Mouse (Mus musculus): ENCODE results near the gene Lrwd1. TPM values are rescaled to one million over a fixed set of nuclear protein-coding genes. Genes with fewer than 3 reads are reported as not detected.

The Lrwd1 gene
- polyA plus RNA-seq, 1 experiment from 2014 or later = 18.5 TPM

- ATAC-seq = peak; percentile 77
- H3K4me2 ChIP-seq (replicated peaks; ENCODE audit: low read depth, low read length) = 0 out of 2 replicates have a peak overlapping the region, but pooled peaks have one; percentile 2
- no peaks in the 10 kb centered on the region for H3K9me3 ChIP-seq (ENCODE audit: low read length)
- H3K27me3 ChIP-seq (replicated peaks; ENCODE audit: insufficient read depth, low read length) = no peaks in the 10 kb centered on the region
- TF ChIP-seq EP300 (IDR thresholded peaks at IDR 0.05) = peak; percentile 80
- TF ChIP-seq CTCF (IDR thresholded peaks at IDR 0.05) = no peak
- DNase-seq (ENCODE audit: low spot score) = peak; percentile 94
- H3K36me3 ChIP-seq (ENCODE audit: insufficient read depth, low read length) = no peaks in the 10 kb centered on the region
- peak overlapping the region; percentile 76 for H3K27ac ChIP-seq (ENCODE audit: low read length)
- no peak overlapping the region for H3K4me3 ChIP-seq (ENCODE audit: low read depth, low read length)
- H3K4me1 ChIP-seq (ENCODE audit: insufficient read depth, low read depth, low read length) = peaks cover 16% of the 10 kb centered on the region; the same call in 1 of the 2 replicates
- WGBS = 9% methylated on average over 9 of the region's 9 CpGs
- H3K9ac ChIP-seq (replicated peaks; ENCODE audit: low read depth) = no peak overlapping the region
Observed at GRCm38 (mm10) chr5:136173606-136174463, 38.0 kb upstream of the Lrwd1 start.

- H3K36me3 ChIP-seq (ENCODE audit: insufficient read depth, low read length) = no peaks in the 10 kb centered on the region
- no peaks in the 10 kb centered on the region for H3K27me3 ChIP-seq (replicated peaks; ENCODE audit: insufficient read depth, low read length)
- no peak overlapping the region for H3K9ac ChIP-seq (replicated peaks; ENCODE audit: low read depth)
- TF ChIP-seq EP300 (IDR thresholded peaks at IDR 0.05) (no peak), CTCF (IDR thresholded peaks at IDR 0.05) (no peak)
- H3K4me3 ChIP-seq (ENCODE audit: low read depth, low read length) = no peak overlapping the region
- ATAC-seq (no peak), DNase-seq (ENCODE audit: low spot score) (no peak)
- no peak overlapping the region for H3K4me2 ChIP-seq (replicated peaks; ENCODE audit: low read depth, low read length)
- WGBS = 71% methylated on average over 9 of the region's 9 CpGs
- no peaks in the 10 kb centered on the region for H3K9me3 ChIP-seq (ENCODE audit: low read length)
- peaks cover 16% of the 10 kb centered on the region; the same call in 1 of the 2 replicates for H3K4me1 ChIP-seq (ENCODE audit: insufficient read depth, low read depth, low read length)
- no peak overlapping the region for H3K27ac ChIP-seq (ENCODE audit: low read length)
Observed at GRCm38 (mm10) chr5:136172939-136173338, 37.1 kb upstream of the Lrwd1 start.

GRCm38 (mm10) chr5:136171363-136172341, 35.8 kb upstream of the Lrwd1 start:
- peak; percentile 9; the same call in 1 of the 2 replicates for ATAC-seq
- Histone ChIP-seq H3K4me1 (ENCODE audit: insufficient read depth, low read depth, low read length) (peaks cover 16% of the 10 kb centered on the region; the same call in 1 of the 2 replicates), H3K27ac (ENCODE audit: low read length) (peak overlapping the region; percentile 78), H3K36me3 (ENCODE audit: insufficient read depth, low read length) (no peaks in the 10 kb centered on the region), H3K9ac (replicated peaks; ENCODE audit: low read depth) (no peak overlapping the region), H3K9me3 (ENCODE audit: low read length) (no peaks in the 10 kb centered on the region), H3K27me3 (replicated peaks; ENCODE audit: insufficient read depth, low read length) (no peaks in the 10 kb centered on the region), H3K4me3 (ENCODE audit: low read depth, low read length) (peak overlapping the region; percentile 48), H3K4me2 (replicated peaks; ENCODE audit: low read depth, low read length) (peak overlapping the region; percentile 82)
- 17% methylated on average over 17 of the region's 17 CpGs for WGBS
- peak; percentile 60 for DNase-seq (ENCODE audit: low spot score)
- TF ChIP-seq EP300 (IDR thresholded peaks at IDR 0.05) = 0 out of 2 replicates have a peak, but pooled peaks have one; percentile 23
- TF ChIP-seq CTCF (IDR thresholded peaks at IDR 0.05) = no peak

GRCm38 (mm10) chr5:136170512-136171362, 34.9 kb upstream of the Lrwd1 start, which contains the start of gene Orai2:
Gene Orai2, minus strand, starts transcription at chr5:136170713.
- no peaks in the 10 kb centered on the region for H3K27me3 ChIP-seq (replicated peaks; ENCODE audit: insufficient read depth, low read length)
- peak; percentile 73 for ATAC-seq
- TF ChIP-seq CTCF (IDR thresholded peaks at IDR 0.05) (no peak), EP300 (IDR thresholded peaks at IDR 0.05) (no peak)
- H3K4me1 ChIP-seq (ENCODE audit: insufficient read depth, low read depth, low read length) = peaks cover 16% of the 10 kb centered on the region; the same call in 1 of the 2 replicates
- H3K9ac ChIP-seq (replicated peaks; ENCODE audit: low read depth) = peak within 1 kb of the TSS; percentile 43; the same call in 1 of the 2 replicates
- WGBS = 3% methylated on average over 38 of the region's 49 CpGs
- no peaks in the 10 kb centered on the region for H3K36me3 ChIP-seq (ENCODE audit: insufficient read depth, low read length)
- peak; percentile 75 for DNase-seq (ENCODE audit: low spot score)
- H3K9me3 ChIP-seq (ENCODE audit: low read length) = no peaks in the 10 kb centered on the region
- H3K4me2 ChIP-seq (replicated peaks; ENCODE audit: low read depth, low read length) = peak within 1 kb of the TSS; percentile 82
- peak within 1 kb of the TSS; percentile 48 for H3K4me3 ChIP-seq (ENCODE audit: low read depth, low read length)
- peak within 1 kb of the TSS; percentile 78 for H3K27ac ChIP-seq (ENCODE audit: low read length)

Measured in lung, postnatal 0 days (tissue).